Comparison of ENCODE assay signal across 8 mouse cellular contexts in the genomic region with DNA sequence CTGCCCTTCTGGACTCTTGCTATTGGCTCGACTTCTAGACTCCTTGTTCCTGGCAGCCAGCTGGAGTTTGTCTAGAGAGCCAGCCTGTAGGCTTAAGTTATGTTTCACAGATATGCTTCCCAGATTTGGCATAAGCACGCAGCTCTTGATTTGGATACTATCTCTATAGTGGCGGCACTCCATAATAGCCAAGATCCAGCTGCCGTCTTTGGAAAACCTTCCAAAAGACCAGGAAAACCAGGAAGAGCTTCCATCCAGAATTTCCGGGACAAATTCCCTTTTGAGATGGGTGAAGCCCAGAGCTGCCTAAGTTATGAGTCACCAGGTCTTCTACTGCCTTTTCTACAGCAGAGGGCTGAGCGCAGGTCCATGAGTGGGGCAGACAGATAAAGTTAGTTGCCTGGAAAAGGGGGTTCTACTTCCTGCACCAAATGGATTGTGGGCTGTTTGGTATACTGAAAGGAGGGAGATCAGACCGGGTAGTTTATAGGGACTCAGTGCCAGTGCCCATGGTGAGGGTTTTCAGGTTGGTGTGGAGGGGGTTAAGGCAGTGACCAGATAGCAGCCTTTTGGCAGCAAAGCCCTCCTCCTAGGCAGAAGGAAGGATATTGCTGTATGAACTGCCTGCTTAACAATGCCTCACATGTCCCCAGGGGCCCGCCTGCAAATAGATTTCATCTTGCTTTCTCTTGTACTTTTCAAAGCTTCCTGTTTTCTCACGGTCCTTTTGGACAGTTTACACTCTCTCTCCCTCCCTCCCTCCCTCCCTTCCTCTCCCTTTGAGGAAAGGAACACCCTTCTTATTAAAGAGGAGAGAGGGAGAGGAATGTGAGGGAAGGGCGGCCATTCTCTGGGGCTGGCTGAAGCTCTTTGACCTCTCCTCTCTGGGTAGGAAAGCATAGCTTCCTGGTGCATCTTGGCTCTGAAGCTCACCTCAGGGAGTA. TPM values are rescaled to one million over a fixed set of nuclear protein-coding genes. Genes with fewer than 3 reads are reported as not detected.
DNase-seq lines count a peak whose midpoint lies in the region; ATAC-seq and TF ChIP-seq lines count a peak whose summit lies in the region.
"Had no signal": no experiment of that assay in that cellular context is flagged by ENCODE, and none has a peak within 500 bp of the region (broad histone marks: within the 10 kb centered on the region; RNA-seq: fewer than 3 reads in every experiment).

No protein-coding gene starts in this region.

- WGBS in intestine, postnatal 0 days = 39% methylated on average over 10 of the region's 10 CpGs
- 29% methylated on average over 10 of the region's 10 CpGs for WGBS in liver, embryonic 12.5 days (ENCODE audit: insufficient replicate concordance)
- 66% methylated on average over 10 of the region's 10 CpGs for WGBS in thymus, adult 2 months

- no peak overlapping the region for H3K4me3 ChIP-seq in intestine, postnatal 0 days (ENCODE audit: low read depth, low read length)
- H3K4me3 ChIP-seq in liver, embryonic 12.5 days = no peak overlapping the region
- H3K4me3 ChIP-seq in thymus, adult 2 months (ENCODE audit: control insufficient read depth, insufficient read depth, low read length) = no peak overlapping the region
- H3K4me3 ChIP-seq: neural tube, embryonic 12.5 days had no signal

- H3K9me3 ChIP-seq in intestine, postnatal 0 days (ENCODE audit: control insufficient read depth) = no peaks in the 10 kb centered on the region
- no peaks in the 10 kb centered on the region for H3K9me3 ChIP-seq in liver, embryonic 12.5 days (replicated peaks)
- H3K9me3 ChIP-seq: neural tube, embryonic 12.5 days had no signal

- DNase-seq in B cell, adult 2 months = peak; percentile 5 to 27
- peak; percentile 55 for DNase-seq in adrenal gland, postnatal 10 days
- peak; percentile 99 for DNase-seq in heart, adult 11 months
- DNase-seq in skeletal muscle tissue, adult 2 months (ENCODE audit: low read depth, low spot score) = peak; percentile 77
- DNase-seq in thymus, adult 2 months = no peak

- H3K9ac ChIP-seq in intestine, postnatal 0 days (ENCODE audit: low read depth, low read length) = no peak overlapping the region
- no peak overlapping the region for H3K9ac ChIP-seq in liver, embryonic 12.5 days
- H3K9ac ChIP-seq: neural tube, embryonic 12.5 days had no signal

- H3K4me2 ChIP-seq in intestine, postnatal 0 days (replicated peaks; ENCODE audit: low read depth) = 0 out of 2 replicates have a peak overlapping the region, but pooled peaks have one; percentile 17
- H3K4me2 ChIP-seq in liver, embryonic 12.5 days = no peak overlapping the region
- H3K4me2 ChIP-seq: neural tube, embryonic 12.5 days had no signal

- peak overlapping the region; percentile 83 for H3K27ac ChIP-seq in intestine, postnatal 0 days (ENCODE audit: low read depth, low read length)
- peak overlapping the region; percentile 62 for H3K27ac ChIP-seq in liver, embryonic 12.5 days
- H3K27ac ChIP-seq in thymus, adult 2 months (ENCODE audit: control insufficient read depth, insufficient read depth, low read length) = no peak overlapping the region
- H3K27ac ChIP-seq: neural tube, embryonic 12.5 days had no signal

- TF ChIP-seq POLR2A in thymus, adult 2 months (IDR thresholded peaks at IDR 0.05; ENCODE audit: control insufficient read depth, extremely low read depth, insufficient read depth, low read length, poor library complexity) = no peak

- no peaks in the 10 kb centered on the region for H3K36me3 ChIP-seq in intestine, postnatal 0 days (ENCODE audit: control insufficient read depth, insufficient read depth)
- no peaks in the 10 kb centered on the region for H3K36me3 ChIP-seq in liver, embryonic 12.5 days
- H3K36me3 ChIP-seq in thymus, adult 2 months (ENCODE audit: control insufficient read depth, insufficient read depth, low read length) = no peaks in the 10 kb centered on the region
- H3K36me3 ChIP-seq: neural tube, embryonic 12.5 days had no signal

- H3K4me1 ChIP-seq in intestine, postnatal 0 days (replicated peaks; ENCODE audit: control insufficient read depth, insufficient read depth, low read length) = peaks cover 6% of the 10 kb centered on the region; the same call in 1 of the 2 replicates
- peaks cover 10% of the 10 kb centered on the region; the same call in 1 of the 2 replicates for H3K4me1 ChIP-seq in liver, embryonic 12.5 days
- H3K4me1 ChIP-seq in thymus, adult 2 months (replicated peaks; ENCODE audit: control insufficient read depth, insufficient read depth, low read length) = peaks cover 7% of the 10 kb centered on the region

- peak; percentile 43 for ATAC-seq in intestine, postnatal 0 days
- ATAC-seq in liver, embryonic 12.5 days = no peak

- no peak for TF ChIP-seq CTCF in intestine, postnatal 0 days (IDR thresholded peaks at IDR 0.05; ENCODE audit: low read depth)
- no peak for TF ChIP-seq CTCF in thymus, adult 2 months (IDR thresholded peaks at IDR 0.05; ENCODE audit: borderline replicate concordance, control insufficient read depth, extremely low read depth, insufficient read depth, low read length, poor library complexity)

- H3K27me3 ChIP-seq in intestine, postnatal 0 days (replicated peaks; ENCODE audit: control insufficient read depth, insufficient read depth, low read length) = no peaks in the 10 kb centered on the region
- H3K27me3 ChIP-seq in liver, embryonic 12.5 days (replicated peaks) = no peaks in the 10 kb centered on the region
- H3K27me3 ChIP-seq in thymus, adult 2 months (ENCODE audit: control insufficient read depth, insufficient read depth, low read length) = no peaks in the 10 kb centered on the region
- H3K27me3 ChIP-seq: neural tube, embryonic 12.5 days had no signal

RNA-seq across cellular contexts. Expression of gene Zfp366, which starts 53.9 kb away (rescaled TPM):
- 10 to 100 TPM in 1 of 2 experiments, 1 to 10 TPM in 1; 8.3 to 10.8 TPM for total RNA-seq in adrenal gland, postnatal 10 days (2021)
- 0.38 and 0.39 TPM in 2 replicates for polyA plus RNA-seq in intestine, postnatal 0 days (2015; fragmentation: Nextera tagmentation; extraction: Ambion mirVana)
- 0.10 and 0.17 TPM in 2 replicates for polyA plus RNA-seq in liver, embryonic 12.5 days (2016; fragmentation: Nextera tagmentation; extraction: Ambion mirVana)
- 4.1 and 5.9 TPM in 2 replicates for polyA plus RNA-seq in thymus, adult 2 months (2012; rRNA removed)
